Mouse (Mus musculus) limb, embryonic 11.5 days (tissue): ENCODE measurements around the gene Med18. TPM values are rescaled to one million over a fixed set of nuclear protein-coding genes. Genes with fewer than 3 reads are reported as not detected.

Experiments used
- ATAC-seq: fragments of 200-750 bp; cut with Nextera tagmentation; 2 replicates; pipeline ENCODE4 v1.8.0; 2017; ENCODE audit warnings: low read depth; ENCODE audit not compliant: insufficient number of reproducible peaks, low FRiP score, low TSS enrichment
- DNase-seq: peaks from one replicate; pipeline ENCODE4 v3.0.0-alpha.2; 2015; ENCODE audit warnings: low spot score
- H3K27ac ChIP-seq: fragments of 300-500 bp; sonication (generic); replicated peaks from 2 replicates; pipeline ENCODE4 v1.5.1; 2014; ENCODE audit warnings: low read depth, mild to moderate bottlenecking, low read length
- H3K27me3 ChIP-seq: fragments of 300-500 bp; sonication (generic); 2 replicates; pipeline ENCODE4 v1.6.1; 2014; ENCODE audit warnings: mild to moderate bottlenecking, low read length, mixed read lengths; ENCODE audit not compliant: control insufficient read depth, insufficient read depth
- H3K36me3 ChIP-seq: fragments of 300-500 bp; sonication (generic); 2 replicates; pipeline ENCODE4 v1.6.1; 2014; ENCODE audit warnings: mild to moderate bottlenecking, low read length, moderate library complexity, mixed read lengths; ENCODE audit not compliant: control insufficient read depth, insufficient read depth
- H3K4me1 ChIP-seq: fragments of 300-500 bp; sonication (generic); 2 replicates; pipeline ENCODE4 v1.6.1; 2014; ENCODE audit warnings: low read length, mixed read lengths; ENCODE audit not compliant: control insufficient read depth, insufficient read depth
- H3K4me2 ChIP-seq: fragments of 300-500 bp; sonication (generic); 2 replicates; pipeline ENCODE4 v1.6.1; 2014; ENCODE audit warnings: low read depth, mild to moderate bottlenecking, moderate library complexity; ENCODE audit not compliant: severe bottlenecking
- H3K4me3 ChIP-seq: fragments of 300-500 bp; sonication (generic); 2 replicates; pipeline ENCODE4 v1.5.1; 2014; ENCODE audit warnings: low read depth, low read length
- H3K9ac ChIP-seq: fragments of 300-500 bp; sonication (generic); 2 replicates; pipeline ENCODE4 v1.6.1; 2014; ENCODE audit warnings: mild to moderate bottlenecking, low read length
- H3K9me3 ChIP-seq: fragments of 300-500 bp; sonication (generic); 2 replicates; pipeline ENCODE4 v1.6.1; 2016; ENCODE audit warnings: low read length; ENCODE audit not compliant: control insufficient read depth
- WGBS: fragments of 180-500 bp; shearing (Covaris S2); extraction: QIAGEN DNeasy Blood & Tissue Kit; methylation state at CpG from one replicate; pipeline ENCODE4 v1.1.7; 2014; 5-methylcytosine and 5-hydroxymethylcytosine counted together
- polyA plus RNA-seq: library from polyadenylated mRNA; unstranded; fragments of >200 nt; fragmentation: Nextera tagmentation; extraction: Ambion mirVana; gene quantifications from 2 replicates; pipeline ENCODE4 v1.2.1, GENCODE M21; 2014

Gene Med18
- polyA plus RNA-seq, 1 experiment from 2014 or later: 26.4 TPM

GRCm38 (mm10) chr4:132473411-132473810 is 9.7 kb upstream of the Med18 start:
- DNase-seq (no peak), ATAC-seq (no peak)
- Histone ChIP-seq H3K9ac (no peak overlapping the region), H3K27ac (no peak overlapping the region), H3K9me3 (no peaks in the 10 kb centered on the region), H3K4me2 (no peak overlapping the region), H3K4me3 (no peak overlapping the region), H3K4me1 (peaks cover 8% of the 10 kb centered on the region), H3K36me3 (no peaks in the 10 kb centered on the region), H3K27me3 (no peaks in the 10 kb centered on the region)
- WGBS: 83% methylated on average over 9 of the region's 9 CpGs

GRCm38 (mm10) chr4:132469873-132470272 is 6.2 kb upstream of the Med18 start:
- DNase-seq: no peak
- H3K4me1 ChIP-seq: peaks cover 8% of the 10 kb centered on the region
- H3K9ac ChIP-seq: no peak overlapping the region
- WGBS: 2% methylated on average over 3 of the region's 3 CpGs
- H3K27me3 ChIP-seq: no peaks in the 10 kb centered on the region
- H3K27ac ChIP-seq: peak overlapping the region; percentile 36; the same call in 1 of the 2 replicates
- no peak overlapping the region for H3K4me2 ChIP-seq
- H3K4me3 ChIP-seq: no peak overlapping the region
- ATAC-seq: no peak
- no peaks in the 10 kb centered on the region for H3K36me3 ChIP-seq
- H3K9me3 ChIP-seq: no peaks in the 10 kb centered on the region

GRCm38 (mm10) chr4:132464255-132464613 is 513 bp upstream of the Med18 start:
- H3K27ac ChIP-seq: no peak overlapping the region
- WGBS: 4% methylated on average over 5 of the region's 5 CpGs
- peak overlapping the region; percentile 86; the same call in 1 of the 2 replicates for H3K9ac ChIP-seq
- no peak for ATAC-seq
- peaks cover 9% of the 10 kb centered on the region for H3K4me1 ChIP-seq
- H3K9me3 ChIP-seq: no peaks in the 10 kb centered on the region
- H3K36me3 ChIP-seq: peaks cover 9% of the 10 kb centered on the region
- H3K4me2 ChIP-seq: peak overlapping the region; percentile 92
- DNase-seq: no peak
- peak overlapping the region; percentile 95 for H3K4me3 ChIP-seq
- no peaks in the 10 kb centered on the region for H3K27me3 ChIP-seq

- Histone ChIP-seq H3K27ac (no peak overlapping the region), H3K9me3 (no peaks in the 10 kb centered on the region), H3K9ac (peak overlapping the region; percentile 86), H3K36me3 (peaks cover 14% of the 10 kb centered on the region), H3K4me1 (peaks cover 9% of the 10 kb centered on the region), H3K27me3 (no peaks in the 10 kb centered on the region), H3K4me2 (peak overlapping the region; percentile 92), H3K4me3 (peak overlapping the region; percentile 95)
- WGBS: 10% methylated on average over 11 of the region's 11 CpGs
- no peak for ATAC-seq
- DNase-seq: peak; percentile 30
These were observed 885 bp downstream of the Med18 start for GRCm38 (mm10) chr4:132462836-132463235.

- no peak overlapping the region for H3K27ac ChIP-seq
- no peak for DNase-seq
- ATAC-seq: no peak
- 92% methylated on average over 8 of the region's 8 CpGs for WGBS
- no peak overlapping the region for H3K4me3 ChIP-seq
- no peaks in the 10 kb centered on the region for H3K9me3 ChIP-seq
- peaks cover 16% of the 10 kb centered on the region for H3K36me3 ChIP-seq
- H3K4me1 ChIP-seq: peaks cover 9% of the 10 kb centered on the region
- H3K4me2 ChIP-seq: no peak overlapping the region
- H3K27me3 ChIP-seq: no peaks in the 10 kb centered on the region
- no peak overlapping the region for H3K9ac ChIP-seq
These were observed 3.5 kb downstream of the Med18 start for GRCm38 (mm10) chr4:132460225-132460624.

- H3K9me3 ChIP-seq: no peaks in the 10 kb centered on the region
- no peak overlapping the region for H3K4me3 ChIP-seq
- WGBS: 93% methylated on average over 6 of the region's 6 CpGs
- H3K9ac ChIP-seq: no peak overlapping the region
- H3K4me1 ChIP-seq: no peaks in the 10 kb centered on the region
- peaks cover 16% of the 10 kb centered on the region for H3K36me3 ChIP-seq
- H3K27me3 ChIP-seq: no peaks in the 10 kb centered on the region
- no peak for ATAC-seq
- no peak for DNase-seq
- no peak overlapping the region for H3K27ac ChIP-seq
- H3K4me2 ChIP-seq: no peak overlapping the region
These were observed 8.2 kb downstream of the Med18 start for GRCm38 (mm10) chr4:132455561-132455960.

- no peaks in the 10 kb centered on the region for H3K4me1 ChIP-seq
- H3K27me3 ChIP-seq: no peaks in the 10 kb centered on the region
- no peak overlapping the region for H3K4me3 ChIP-seq
- H3K27ac ChIP-seq: no peak overlapping the region
- ATAC-seq (no peak), DNase-seq (no peak)
- H3K9ac ChIP-seq: no peak overlapping the region
- 88% methylated on average over 3 of the region's 3 CpGs for WGBS
- H3K4me2 ChIP-seq: no peak overlapping the region
- peaks cover 14% of the 10 kb centered on the region for H3K36me3 ChIP-seq
- no peaks in the 10 kb centered on the region for H3K9me3 ChIP-seq
These were observed 8.6 kb downstream of the Med18 start for GRCm38 (mm10) chr4:132455146-132455545.

GRCm38 (mm10) chr4:132454216-132454615 is 9.5 kb downstream of the Med18 start:
- peaks cover 7% of the 10 kb centered on the region; the same call in 1 of the 2 replicates for H3K36me3 ChIP-seq
- 89% methylated on average over 6 of the region's 6 CpGs for WGBS
- no peaks in the 10 kb centered on the region for H3K4me1 ChIP-seq
- H3K27me3 ChIP-seq: no peaks in the 10 kb centered on the region
- ATAC-seq: no peak
- H3K9ac ChIP-seq: no peak overlapping the region
- H3K9me3 ChIP-seq: no peaks in the 10 kb centered on the region
- H3K4me3 ChIP-seq: no peak overlapping the region
- no peak overlapping the region for H3K27ac ChIP-seq
- DNase-seq: no peak
- no peak overlapping the region for H3K4me2 ChIP-seq

- no peaks in the 10 kb centered on the region for H3K9me3 ChIP-seq
These were observed 13.9 kb downstream of the Med18 start for GRCm38 (mm10) chr4:132449778-132450177.

More at GRCm38 (mm10) chr4:132449778-132450177, 13.9 kb downstream of the Med18 start:
- Histone ChIP-seq H3K4me3 (no peak overlapping the region), H3K36me3 (no peaks in the 10 kb centered on the region), H3K27me3 (no peaks in the 10 kb centered on the region), H3K27ac (no peak overlapping the region), H3K9ac (no peak overlapping the region), H3K4me2 (no peak overlapping the region), H3K4me1 (no peaks in the 10 kb centered on the region)
- DNase-seq: no peak
- no peak for ATAC-seq
- 91% methylated on average over 3 of the region's 3 CpGs for WGBS
